Mouse (Mus musculus): ENCODE results near the gene Hbs1l. TPM values are rescaled to one million over a fixed set of nuclear protein-coding genes. Genes with fewer than 3 reads are reported as not detected.

The Hbs1l gene
- total and polyA plus RNA-seq, 3 experiments = 13.5 to 79.7 (median 72.9) TPM

DNA sequence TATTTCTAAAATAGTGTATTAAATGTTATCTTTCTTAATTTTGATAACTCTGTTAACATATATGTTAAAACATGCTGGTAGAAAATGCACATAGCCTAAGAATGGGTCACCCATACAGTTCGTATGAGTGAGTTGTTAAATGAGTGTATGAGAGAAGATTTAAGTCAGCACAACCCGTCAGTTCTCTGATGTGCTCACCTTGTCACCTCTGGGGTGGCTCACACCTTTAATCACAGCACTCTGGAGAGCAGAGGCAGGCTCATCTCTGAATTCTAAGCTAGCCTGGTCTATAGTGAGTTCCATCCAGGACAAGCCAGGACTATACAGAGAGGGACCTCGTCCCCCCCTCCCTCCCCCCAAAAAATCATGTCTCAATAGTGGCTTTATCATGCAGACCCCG, 22.5 kb downstream of the Hbs1l start:
- no peaks in the 10 kb centered on the region for H3K4me1 ChIP-seq (ENCODE audit: control insufficient read depth, insufficient read depth, low read length)
- no peak overlapping the region for H3K27ac ChIP-seq
- DNase-seq = no peak
- H3K27me3 ChIP-seq (ENCODE audit: control insufficient read depth, insufficient read depth, low read length) = no peaks in the 10 kb centered on the region
- TF ChIP-seq POLR2A (IDR thresholded peaks at IDR 0.05; ENCODE audit: insufficient read depth, low read depth, low read length) (no peak), EP300 (IDR thresholded peaks at IDR 0.05; ENCODE audit: insufficient read depth, low read depth, low read length) (no peak), CTCF (IDR thresholded peaks at IDR 0.05) (no peak)
- H3K4me3 ChIP-seq = no peak overlapping the region
- intact Hi-C loops (cut with DNase I) = no loop called here
- H3K9ac ChIP-seq (ENCODE audit: low read depth, low read length) = no peak overlapping the region
- H3K79me2 ChIP-seq (replicated peaks; ENCODE audit: control insufficient read depth, insufficient read depth, low read length) = no peaks in the 10 kb centered on the region
- WGBS = 92% methylated on average over 4 of the region's 4 CpGs
- no peaks in the 10 kb centered on the region for H3K36me3 ChIP-seq (ENCODE audit: control insufficient read depth, insufficient read depth, low read length)

DNA sequence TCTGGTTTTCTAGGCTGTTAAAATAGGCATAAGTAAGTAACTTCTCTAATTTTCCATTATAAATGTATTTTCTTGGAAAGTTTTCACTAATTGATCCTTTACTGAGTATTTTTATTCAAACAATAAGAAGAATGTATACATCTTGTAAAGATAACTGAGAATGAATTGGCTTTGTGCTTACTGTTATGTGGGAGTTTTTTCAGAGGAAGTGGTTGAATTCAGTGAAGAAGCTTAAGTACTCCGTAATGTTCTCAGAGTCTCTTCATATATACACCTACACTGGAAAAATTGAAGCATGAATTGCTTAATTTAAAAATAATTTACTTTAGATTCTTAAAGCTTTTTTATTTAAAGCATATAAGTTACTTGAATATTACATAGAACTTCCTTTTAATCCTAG, 23.2 kb downstream of the Hbs1l start:
- Histone ChIP-seq H3K27me3 (ENCODE audit: control insufficient read depth, insufficient read depth, low read length) (no peaks in the 10 kb centered on the region), H3K79me2 (replicated peaks; ENCODE audit: control insufficient read depth, insufficient read depth, low read length) (no peaks in the 10 kb centered on the region), H3K27ac (no peak overlapping the region), H3K4me1 (ENCODE audit: control insufficient read depth, insufficient read depth, low read length) (no peaks in the 10 kb centered on the region), H3K9ac (ENCODE audit: low read depth, low read length) (no peak overlapping the region), H3K4me3 (no peak overlapping the region), H3K36me3 (ENCODE audit: control insufficient read depth, insufficient read depth, low read length) (no peaks in the 10 kb centered on the region)
- WGBS = 86% methylated on average over 1 of the region's 1 CpGs
- intact Hi-C loops (cut with DNase I) = no loop called here
- TF ChIP-seq CTCF (IDR thresholded peaks at IDR 0.05) (no peak), EP300 (IDR thresholded peaks at IDR 0.05; ENCODE audit: insufficient read depth, low read depth, low read length) (no peak), POLR2A (IDR thresholded peaks at IDR 0.05; ENCODE audit: insufficient read depth, low read depth, low read length) (no peak)
- no peak for DNase-seq

DNA sequence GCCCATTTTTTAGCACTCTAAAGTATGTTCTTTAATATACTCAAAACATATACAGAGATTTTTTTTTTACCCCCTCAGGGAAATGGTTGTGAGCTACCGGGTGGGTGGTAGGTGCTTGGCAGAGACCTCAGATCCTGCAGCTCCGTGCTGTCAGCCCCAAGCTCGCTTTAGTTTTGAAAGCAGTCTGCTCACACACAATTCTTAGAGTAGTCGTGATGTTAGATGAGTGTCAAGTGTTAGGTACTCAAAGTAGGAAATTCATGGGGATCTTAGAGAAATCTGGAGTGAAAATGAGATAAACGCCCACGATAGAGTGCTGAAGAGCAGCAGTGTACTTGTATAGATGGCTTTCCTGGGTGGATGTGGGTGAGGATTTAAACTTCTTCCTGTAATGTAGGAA, 24.8 kb downstream of the Hbs1l start:
- WGBS = 86% methylated on average over 6 of the region's 6 CpGs
- no peaks in the 10 kb centered on the region for H3K79me2 ChIP-seq (replicated peaks; ENCODE audit: control insufficient read depth, insufficient read depth, low read length)
- TF ChIP-seq POLR2A (IDR thresholded peaks at IDR 0.05; ENCODE audit: insufficient read depth, low read depth, low read length) (no peak), EP300 (IDR thresholded peaks at IDR 0.05; ENCODE audit: insufficient read depth, low read depth, low read length) (no peak), CTCF (IDR thresholded peaks at IDR 0.05) (no peak)
- DNase-seq = no peak
- H3K9ac ChIP-seq (ENCODE audit: low read depth, low read length) = no peak overlapping the region
- no peaks in the 10 kb centered on the region for H3K27me3 ChIP-seq (ENCODE audit: control insufficient read depth, insufficient read depth, low read length)
- H3K36me3 ChIP-seq (ENCODE audit: control insufficient read depth, insufficient read depth, low read length) = no peaks in the 10 kb centered on the region
- intact Hi-C loops (cut with DNase I) = no loop called here
- no peak overlapping the region for H3K4me3 ChIP-seq
- H3K27ac ChIP-seq = no peak overlapping the region
- H3K4me1 ChIP-seq (ENCODE audit: control insufficient read depth, insufficient read depth, low read length) = no peaks in the 10 kb centered on the region

DNA sequence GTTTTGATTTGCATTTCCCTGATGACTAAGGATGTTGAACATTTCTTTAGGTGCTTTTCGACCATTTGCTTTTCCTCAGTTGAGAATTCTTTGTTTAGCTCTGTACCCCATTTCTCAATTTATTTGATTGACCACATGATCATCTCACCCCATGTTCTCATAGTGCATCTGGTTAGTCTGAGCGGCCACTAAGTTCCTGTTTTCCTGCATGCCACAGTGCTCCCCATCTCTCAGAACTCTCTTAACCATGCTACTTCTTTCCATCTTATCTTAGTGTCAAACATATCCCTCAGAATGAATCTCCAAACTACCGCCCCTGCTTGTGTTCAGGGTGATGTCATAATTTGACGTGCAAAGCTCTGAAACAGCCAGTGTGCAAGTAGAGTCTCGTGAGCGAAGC, 30.6 kb downstream of the Hbs1l start:
- H3K4me1 ChIP-seq (ENCODE audit: control insufficient read depth, insufficient read depth, low read length) = peaks cover 2% of the 10 kb centered on the region
- TF ChIP-seq CTCF (IDR thresholded peaks at IDR 0.05) (no peak), POLR2A (IDR thresholded peaks at IDR 0.05; ENCODE audit: insufficient read depth, low read depth, low read length) (no peak), EP300 (IDR thresholded peaks at IDR 0.05; ENCODE audit: insufficient read depth, low read depth, low read length) (no peak)
- intact Hi-C loops (cut with DNase I) = no loop called here
- peaks cover 4% of the 10 kb centered on the region for H3K36me3 ChIP-seq (ENCODE audit: control insufficient read depth, insufficient read depth, low read length)
- no peak for DNase-seq
- H3K4me3 ChIP-seq = no peak overlapping the region
- no peak overlapping the region for H3K9ac ChIP-seq (ENCODE audit: low read depth, low read length)
- no peaks in the 10 kb centered on the region for H3K79me2 ChIP-seq (replicated peaks; ENCODE audit: control insufficient read depth, insufficient read depth, low read length)
- H3K27me3 ChIP-seq (ENCODE audit: control insufficient read depth, insufficient read depth, low read length) = no peaks in the 10 kb centered on the region
- no peak overlapping the region for H3K27ac ChIP-seq
- WGBS = 80% methylated on average over 6 of the region's 6 CpGs

DNA sequence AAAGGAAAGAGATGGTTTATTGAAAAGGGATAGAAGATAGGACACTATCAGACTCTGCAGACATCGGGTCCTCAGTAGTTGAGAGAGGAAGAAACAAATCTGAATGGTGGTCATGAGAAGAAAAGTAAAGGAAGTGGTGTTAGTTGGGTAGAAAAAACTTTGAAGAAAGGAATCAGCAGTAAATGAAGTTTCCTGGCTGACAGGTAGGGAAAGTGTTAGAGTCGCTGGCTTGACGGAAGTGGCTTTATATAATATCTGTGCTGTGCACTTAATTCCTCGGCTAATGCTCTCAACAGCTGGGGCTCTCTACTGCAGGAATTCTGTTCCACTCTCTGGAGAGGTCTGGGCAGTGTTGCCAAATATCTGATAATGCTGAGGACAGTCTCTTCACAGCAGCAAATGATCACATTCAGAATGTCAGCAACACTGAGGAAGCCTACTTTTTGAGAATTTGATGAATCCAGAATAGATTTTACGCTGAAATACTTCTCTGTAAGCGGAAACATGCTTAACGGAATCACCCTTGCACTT, 31.9 kb downstream of the Hbs1l start:
- 26% methylated on average over 7 of the region's 7 CpGs for WGBS
- Histone ChIP-seq H3K4me3 (no peak overlapping the region), H3K9ac (ENCODE audit: low read depth, low read length) (no peak overlapping the region), H3K36me3 (ENCODE audit: control insufficient read depth, insufficient read depth, low read length) (peaks cover 4% of the 10 kb centered on the region), H3K27ac (no peak overlapping the region), H3K27me3 (ENCODE audit: control insufficient read depth, insufficient read depth, low read length) (no peaks in the 10 kb centered on the region), H3K79me2 (replicated peaks; ENCODE audit: control insufficient read depth, insufficient read depth, low read length) (no peaks in the 10 kb centered on the region), H3K4me1 (ENCODE audit: control insufficient read depth, insufficient read depth, low read length) (peaks cover 2% of the 10 kb centered on the region)
- intact Hi-C loops (cut with DNase I) = no loop called here
- TF ChIP-seq CTCF (IDR thresholded peaks at IDR 0.05) = no peak
- no peak for TF ChIP-seq POLR2A (IDR thresholded peaks at IDR 0.05; ENCODE audit: insufficient read depth, low read depth, low read length)
- no peak for TF ChIP-seq EP300 (IDR thresholded peaks at IDR 0.05; ENCODE audit: insufficient read depth, low read depth, low read length)
- DNase-seq = no peak

DNA sequence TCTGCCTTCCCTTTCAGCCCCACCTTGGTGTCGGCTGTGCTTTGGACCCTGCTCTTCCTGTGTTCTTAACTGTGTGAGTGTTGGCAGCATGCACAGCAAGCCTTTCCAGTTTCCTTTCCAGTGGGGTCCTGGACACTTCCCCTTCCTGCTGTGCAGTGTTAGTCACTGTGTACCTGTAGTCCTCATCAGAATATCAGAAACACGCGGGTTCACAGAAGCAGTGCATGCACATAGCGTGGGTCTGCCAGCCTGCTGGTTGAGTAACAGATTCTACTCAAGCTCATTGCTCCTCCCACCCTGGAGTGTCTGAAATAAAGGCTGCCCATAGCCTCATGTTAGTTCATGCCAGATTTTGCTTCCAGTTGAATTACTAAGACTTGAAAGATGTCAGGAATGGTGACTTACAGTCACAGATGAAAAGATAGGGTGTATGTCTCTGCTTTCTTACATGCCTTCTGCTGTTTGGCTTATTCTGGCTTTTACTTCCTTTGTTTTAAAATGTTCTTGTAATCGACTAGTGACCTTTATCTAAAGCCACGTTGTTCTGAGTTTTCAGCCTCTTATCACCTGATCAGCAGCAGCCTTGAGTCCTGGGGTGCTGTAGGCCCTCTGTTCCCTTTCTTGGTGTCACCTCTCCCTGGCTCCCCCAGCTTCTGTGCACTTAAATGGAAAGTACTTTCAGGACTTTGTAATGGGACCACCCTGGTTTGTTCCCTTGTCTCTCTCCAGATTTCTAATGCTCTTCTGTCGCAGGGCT, 38.7 kb downstream of the Hbs1l start:
- Histone ChIP-seq H3K9ac (ENCODE audit: low read depth, low read length) (no peak overlapping the region), H3K79me2 (replicated peaks; ENCODE audit: control insufficient read depth, insufficient read depth, low read length) (no peaks in the 10 kb centered on the region), H3K27me3 (ENCODE audit: control insufficient read depth, insufficient read depth, low read length) (no peaks in the 10 kb centered on the region), H3K27ac (no peak overlapping the region), H3K36me3 (ENCODE audit: control insufficient read depth, insufficient read depth, low read length) (no peaks in the 10 kb centered on the region), H3K4me1 (ENCODE audit: control insufficient read depth, insufficient read depth, low read length) (peaks cover 2% of the 10 kb centered on the region), H3K4me3 (no peak overlapping the region)
- WGBS = 47% methylated on average over 7 of the region's 7 CpGs
- intact Hi-C loops (cut with DNase I) = no loop called here
- no peak for DNase-seq
- TF ChIP-seq CTCF (IDR thresholded peaks at IDR 0.05) = no peak

Measured in heart, adult 2 months (tissue).